Comparison of ENCODE assay signal across 9 mouse cellular contexts in genomic region chr1:171440025-171440725, GRCm38 (mm10). TPM values are rescaled to one million over a fixed set of nuclear protein-coding genes. Genes with fewer than 3 reads are reported as not detected.
A peak's percentile ranks its signal among the peaks of the same experiment; 100 is the strongest.
DNase-seq lines count a peak whose midpoint lies in the region; ATAC-seq and TF ChIP-seq lines count a peak whose summit lies in the region.
"Had no signal": no experiment of that assay in that cellular context is flagged by ENCODE, and none has a peak within 500 bp of the region (broad histone marks: within the 10 kb centered on the region; RNA-seq: fewer than 3 reads in every experiment).

No protein-coding gene starts in this region.

- peaks cover 59% of the 10 kb centered on the region for H3K4me1 ChIP-seq in kidney, embryonic 15.5 days
- H3K4me1 ChIP-seq in lung, postnatal 0 days (ENCODE audit: insufficient read depth, low read depth, low read length): peaks cover 8% of the 10 kb centered on the region; the same call in 1 of the 2 replicates

- TF ChIP-seq CTCF in lung, postnatal 0 days (IDR thresholded peaks at IDR 0.05): peak; percentile 40; the same call in 1 of the 2 replicates

- peak overlapping the region; percentile 77 for H3K4me3 ChIP-seq in kidney, embryonic 15.5 days (replicated peaks)
- peak overlapping the region; percentile 78 for H3K4me3 ChIP-seq in lung, postnatal 0 days (ENCODE audit: low read depth, low read length)

- H3K9me3 ChIP-seq in kidney, embryonic 15.5 days (replicated peaks): no peaks in the 10 kb centered on the region; the same call in 1 of the 2 replicates
- H3K9me3 ChIP-seq in lung, postnatal 0 days (ENCODE audit: low read length): no peaks in the 10 kb centered on the region

- H3K4me2 ChIP-seq in kidney, embryonic 15.5 days: peak overlapping the region; percentile 68
- peak overlapping the region; percentile 72 for H3K4me2 ChIP-seq in lung, postnatal 0 days (replicated peaks; ENCODE audit: low read depth, low read length)

- peak overlapping the region; percentile 95 for H3K27ac ChIP-seq in kidney, embryonic 15.5 days
- H3K27ac ChIP-seq in lung, postnatal 0 days (ENCODE audit: low read length): peak overlapping the region; percentile 95
- H3K27ac ChIP-seq: macrophage had no signal

- peak; percentile 77 for ATAC-seq in kidney, embryonic 15.5 days (replicated peaks; ENCODE audit: low FRiP score)
- peak; percentile 50 for ATAC-seq in lung, postnatal 0 days
- no peak for ATAC-seq in erythroblast, adult 5-6 weeks (replicated peaks; ENCODE audit: low FRiP score, poor library complexity, severe bottlenecking)

- peak overlapping the region; percentile 73; the same call in 1 of the 2 replicates for H3K9ac ChIP-seq in kidney, embryonic 15.5 days
- H3K9ac ChIP-seq in lung, postnatal 0 days (replicated peaks; ENCODE audit: low read depth): peak overlapping the region; percentile 85

- peaks cover 7% of the 10 kb centered on the region for H3K36me3 ChIP-seq in kidney, embryonic 15.5 days
- no peaks in the 10 kb centered on the region for H3K36me3 ChIP-seq in lung, postnatal 0 days (ENCODE audit: insufficient read depth, low read length)

- peak; percentile 59 for DNase-seq in 3134 (ENCODE audit: extremely low read depth, insufficient read length, low spot score)
- DNase-seq in adrenal gland, adult 18-20 months (ENCODE audit: low spot score in 2 of 2): peak; percentile 39 to 51
- peak; percentile 80 for DNase-seq in heart, adult 8-10 months (ENCODE audit: low spot score)
- DNase-seq in lung, postnatal 0 days (ENCODE audit: low spot score): peak; percentile 89
- DNase-seq in thymus, adult 18-20 months: no peak
- DNase-seq in spleen, postnatal 10 days (ENCODE audit: low spot score in 2 of 2): no peak

- no peak for TF ChIP-seq EP300 in lung, postnatal 0 days (IDR thresholded peaks at IDR 0.05)

- 4% methylated on average over 9 of the region's 9 CpGs for WGBS in kidney, embryonic 15.5 days
- WGBS in lung, postnatal 0 days: 9% methylated on average over 9 of the region's 9 CpGs

- no peaks in the 10 kb centered on the region for H3K27me3 ChIP-seq in kidney, embryonic 15.5 days
- H3K27me3 ChIP-seq in lung, postnatal 0 days (replicated peaks; ENCODE audit: insufficient read depth, low read length): no peaks in the 10 kb centered on the region

RNA-seq across cellular contexts. Expression of gene F11r, which starts 2.8 kb away (rescaled TPM):
- total RNA-seq in adrenal gland, adult 18-20 months (2021): 10 to 100 TPM; 29.3 to 36.4 TPM
- 10 to 100 TPM; 34.5 to 36.2 (median 35.6) TPM for total RNA-seq in heart, adult 8-10 months (2022)
- polyA plus RNA-seq in kidney, embryonic 15.5 days (2015; fragmentation: Nextera tagmentation; extraction: Ambion mirVana): 137 TPM in 2 replicates
- 177 and 239 TPM in 2 replicates for polyA plus RNA-seq in lung, postnatal 0 days (2015; fragmentation: Nextera tagmentation; extraction: Ambion mirVana)
- not detected in 2 replicates for total RNA-seq in erythroblast, adult 5-6 weeks (2015; ENCODE audit: low replicate concordance)
- 0.42 TPM in 1 of 2 replicates, not detected in the other for total RNA-seq in erythroblast, adult 5-6 weeks (2017; ENCODE audit: low replicate concordance)

RNA-seq across cellular contexts. Expression of gene Tstd1, which starts 21.5 kb away (rescaled TPM):
- total RNA-seq in adrenal gland, adult 18-20 months (2021): 1 to 10 TPM; 3.1 to 4.0 TPM
- 1 to 10 TPM in 3 of 4 experiments, under 1 TPM in 1; 0.75 to 2.0 (median 1.3) TPM for total RNA-seq in heart, adult 8-10 months (2022)
- 6.8 and 7.5 TPM in 2 replicates for polyA plus RNA-seq in kidney, embryonic 15.5 days (2015; fragmentation: Nextera tagmentation; extraction: Ambion mirVana)
- 7.1 and 7.8 TPM in 2 replicates for polyA plus RNA-seq in lung, postnatal 0 days (2015; fragmentation: Nextera tagmentation; extraction: Ambion mirVana)
- not detected in 2 replicates for total RNA-seq in erythroblast, adult 5-6 weeks (2015; ENCODE audit: low replicate concordance)
- not detected in 2 replicates for total RNA-seq in erythroblast, adult 5-6 weeks (2017; ENCODE audit: low replicate concordance)
- polyA plus RNA-seq: macrophage had no signal

RNA-seq across cellular contexts. Expression of gene Usf1, which starts 29.1 kb away (rescaled TPM):
- total RNA-seq in adrenal gland, adult 18-20 months (2021): 10 to 100 TPM; 51.7 to 53.5 TPM
- total RNA-seq in heart, adult 8-10 months (2022): 10 to 100 TPM; 43.0 to 48.4 (median 45.2) TPM
- 71.2 and 90.9 TPM in 2 replicates for polyA plus RNA-seq in kidney, embryonic 15.5 days (2015; fragmentation: Nextera tagmentation; extraction: Ambion mirVana)
- 66.4 and 67.7 TPM in 2 replicates for polyA plus RNA-seq in lung, postnatal 0 days (2015; fragmentation: Nextera tagmentation; extraction: Ambion mirVana)
- 2.7 and 12.7 TPM in 2 replicates for total RNA-seq in erythroblast, adult 5-6 weeks (2015; ENCODE audit: low replicate concordance)
- 9.1 and 23.1 TPM in 2 replicates for total RNA-seq in erythroblast, adult 5-6 weeks (2017; ENCODE audit: low replicate concordance)

RNA-seq across cellular contexts. Expression of gene Arhgap30, which starts 51.4 kb away (rescaled TPM):
- 1 to 10 TPM; 3.6 to 6.8 TPM for total RNA-seq in adrenal gland, adult 18-20 months (2021)
- 1 to 10 TPM; 1.7 to 3.0 (median 2.0) TPM for total RNA-seq in heart, adult 8-10 months (2022)
- 1.2 and 1.6 TPM in 2 replicates for polyA plus RNA-seq in kidney, embryonic 15.5 days (2015; fragmentation: Nextera tagmentation; extraction: Ambion mirVana)
- polyA plus RNA-seq in lung, postnatal 0 days (2015; fragmentation: Nextera tagmentation; extraction: Ambion mirVana): 3.5 and 4.1 TPM in 2 replicates
- total RNA-seq in erythroblast, adult 5-6 weeks (2015; ENCODE audit: low replicate concordance): 20.1 and 21.1 TPM in 2 replicates
- 25.9 and 26.9 TPM in 2 replicates for total RNA-seq in erythroblast, adult 5-6 weeks (2017; ENCODE audit: low replicate concordance)

Comparison
In these comparisons a context has a peak if more than half of its experiments do, and no peak if none do; other contexts are left out.
1. DNase-seq: peak in 3134 (single experiment), adrenal gland, adult 18-20 months (2 of 2), heart, adult 8-10 months (single experiment) and lung, postnatal 0 days (single experiment); none in thymus, adult 18-20 months (0 of 2) and spleen, postnatal 10 days (0 of 2).
2. RNA of gene F11r, which starts 2.8 kb away (total RNA-seq): 29.3 to 36.4 TPM in adrenal gland, adult 18-20 months and 34.5 to 36.2 TPM in heart, adult 8-10 months; 0.42 TPM in erythroblast, adult 5-6 weeks; every median in the first group is over 10 times any median in the second.